ENCODE assay signal across 8 mouse cellular contexts in genomic region chr5:118561086-118561987, GRCm38 (mm10). TPM values are rescaled to one million over a fixed set of nuclear protein-coding genes. Genes with fewer than 3 reads are reported as not detected.
A peak's percentile ranks its signal among the peaks of the same experiment; 100 is the strongest.
DNase-seq lines count a peak whose midpoint lies in the region; ATAC-seq and TF ChIP-seq lines count a peak whose summit lies in the region.

No protein-coding gene starts in this region.

- H3K27ac ChIP-seq in ES-Bruce4 (ENCODE audit: insufficient read depth, low read length), result peak overlapping the region; percentile 6; the same call in 1 of the 2 replicates
- peak overlapping the region in 1 of 2 experiments; percentile 88; a peak in 2 of 4 replicates for H3K27ac ChIP-seq in heart, embryonic 14.5 days (replicated peaks in 1 of 2; ENCODE audit: control insufficient read depth in 1 of 2, insufficient read depth in 1 of 2, low read depth in 2 of 2, low read length in 2 of 2)

- TF ChIP-seq POLR2A in ES-Bruce4 (IDR thresholded peaks at IDR 0.05; ENCODE audit: insufficient read depth, low read length), result no peak

- no peaks in the 10 kb centered on the region for H3K9me3 ChIP-seq in ES-Bruce4 (replicated peaks; ENCODE audit: control insufficient read depth, insufficient read depth, low read length, poor library complexity, severe bottlenecking)
- no peaks in the 10 kb centered on the region for H3K9me3 ChIP-seq in heart, embryonic 14.5 days (ENCODE audit: control insufficient read depth, low read length)

- peak overlapping the region; percentile 95 for H3K9ac ChIP-seq in ES-Bruce4 (ENCODE audit: low read depth, poor library complexity, severe bottlenecking)
- H3K9ac ChIP-seq in heart, embryonic 14.5 days (ENCODE audit: low read length), result peak overlapping the region; percentile 91

- ATAC-seq in heart, embryonic 14.5 days (ENCODE audit: insufficient number of reproducible peaks, insufficient read depth, low FRiP score, low read depth), result 0 out of 2 replicates have a peak, but pooled peaks have one; percentile 2

- peak overlapping the region; percentile 82 for H3K4me2 ChIP-seq in heart, embryonic 14.5 days (ENCODE audit: low read length)

- no peak for TF ChIP-seq CTCF in ES-Bruce4 (IDR thresholded peaks at IDR 0.05; ENCODE audit: low read depth, low read length)

- no peak for TF ChIP-seq EP300 in ES-Bruce4 (IDR thresholded peaks at IDR 0.05; ENCODE audit: insufficient read depth, low read depth, low read length)

- H3K4me3 ChIP-seq in ES-Bruce4 (ENCODE audit: low read depth, low read length), result peak overlapping the region; percentile 95
- H3K4me3 ChIP-seq in heart, embryonic 14.5 days (ENCODE audit: control insufficient read depth in 1 of 2, insufficient read depth in 1 of 2, low read depth in 1 of 2, low read length in 2 of 2), result peak overlapping the region; percentile 88 to 89

- no peaks in the 10 kb centered on the region for H3K27me3 ChIP-seq in ES-Bruce4 (ENCODE audit: control insufficient read depth, insufficient read depth, low read length, poor library complexity, severe bottlenecking)
- H3K27me3 ChIP-seq in heart, embryonic 14.5 days (ENCODE audit: control insufficient read depth, insufficient read depth, low read length), result peaks cover 4% of the 10 kb centered on the region

- peak; percentile 19 for DNase-seq in 3134 (ENCODE audit: extremely low read depth, insufficient read length, low spot score)
- DNase-seq in embryo, embryonic 11 days, result peak; percentile 69
- DNase-seq in kidney, postnatal 25 days, result peak; percentile 56 to 60
- DNase-seq in lung, postnatal 36 days, result peak; percentile 40
- peak; percentile 40 for DNase-seq in right cerebral cortex, postnatal 4 days
- DNase-seq in frontal cortex, postnatal 10 days (ENCODE audit: low spot score in 2 of 2), result no peak

- H3K36me3 ChIP-seq in ES-Bruce4 (ENCODE audit: control insufficient read depth, insufficient read depth, low read length, poor library complexity, severe bottlenecking), result no peaks in the 10 kb centered on the region
- no peaks in the 10 kb centered on the region for H3K36me3 ChIP-seq in heart, embryonic 14.5 days (ENCODE audit: control insufficient read depth, insufficient read depth, low read length)

- H3K4me1 ChIP-seq in ES-Bruce4 (ENCODE audit: control insufficient read depth, insufficient read depth, low read length), result peaks cover 12% of the 10 kb centered on the region
- peaks cover 9 to 37% of the 10 kb centered on the region in 2 experiments for H3K4me1 ChIP-seq in heart, embryonic 14.5 days (ENCODE audit: control insufficient read depth in 2 of 2, insufficient read depth in 2 of 2, low read length in 2 of 2)

- 1% methylated on average over 58 of the region's 59 CpGs for WGBS in heart, embryonic 14.5 days

RNA-seq across cellular contexts. Expression of gene Med13l, which starts 0.9 kb away (rescaled TPM):
- polyA plus RNA-seq in ES-Bruce4 (2011; ENCODE audit: insufficient read depth, insufficient read length, low read depth, missing spikeins), result 43.9 and 46.0 TPM in 2 replicates
- polyA plus RNA-seq in heart, embryonic 14.5 days (2014; fragmentation: Nextera tagmentation; extraction: Ambion mirVana), result 9.0 and 9.3 TPM in 2 replicates

Comparison
In these comparisons a context has a peak if more than half of its experiments do, and no peak if none do; other contexts are left out.
1. DNase-seq: peak in 3134 (single experiment), embryo, embryonic 11 days (single experiment), kidney, postnatal 25 days (2 of 2), lung, postnatal 36 days (single experiment) and right cerebral cortex, postnatal 4 days (single experiment); none in frontal cortex, postnatal 10 days (0 of 2).